Mouse (Mus musculus): ENCODE results near the gene Gpr61. TPM values are rescaled to one million over a fixed set of nuclear protein-coding genes. Genes with fewer than 3 reads are reported as not detected.

The Gpr61 gene
- total RNA-seq (2021), result not detected

DNA sequence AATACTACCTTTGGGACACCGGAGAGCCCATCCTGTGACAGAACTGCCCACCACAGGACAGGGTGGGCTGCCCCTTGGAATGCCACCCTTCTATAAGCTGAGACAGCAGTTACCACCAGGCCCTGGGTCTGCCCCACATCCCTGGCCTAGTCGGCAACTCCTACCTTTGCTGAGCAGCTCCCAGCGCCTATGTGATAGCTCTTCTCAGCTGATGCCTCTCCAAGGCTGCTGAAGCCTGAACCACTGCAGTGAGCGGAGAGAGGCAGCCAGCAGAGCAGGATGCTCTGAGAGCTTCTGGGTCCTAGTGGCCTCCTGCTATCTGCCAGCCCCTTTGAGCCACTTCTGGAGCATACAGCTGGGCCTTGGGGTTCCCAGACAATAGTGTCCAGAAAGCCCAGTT lies at the start of gene Gpr61:
Gpr61 (minus strand) TSS at position 227 of the 400 bp plus-strand sequence.
- no peak for DNase-seq

DNA sequence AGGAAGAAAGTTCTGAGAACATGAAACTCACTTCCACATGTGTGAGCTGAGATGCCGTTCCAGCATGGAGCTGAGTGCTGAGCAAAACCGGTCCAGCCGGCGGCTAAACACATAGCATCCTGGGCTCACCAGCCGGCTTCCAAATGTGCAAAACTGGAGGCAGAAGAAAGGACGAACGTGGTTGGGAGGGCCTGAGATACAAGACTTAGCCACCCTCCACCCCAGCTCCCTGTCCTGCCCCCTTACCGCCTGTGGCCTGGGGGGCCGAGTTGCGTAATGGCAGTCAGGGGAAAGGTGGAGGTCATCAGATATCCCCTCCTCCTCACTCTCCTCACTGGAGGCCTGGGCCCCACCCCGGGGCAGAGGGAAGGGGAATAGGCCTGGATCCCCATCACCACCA lies 49.8 kb upstream of the Gpr61 start:
- DNase-seq, result no peak

DNA sequence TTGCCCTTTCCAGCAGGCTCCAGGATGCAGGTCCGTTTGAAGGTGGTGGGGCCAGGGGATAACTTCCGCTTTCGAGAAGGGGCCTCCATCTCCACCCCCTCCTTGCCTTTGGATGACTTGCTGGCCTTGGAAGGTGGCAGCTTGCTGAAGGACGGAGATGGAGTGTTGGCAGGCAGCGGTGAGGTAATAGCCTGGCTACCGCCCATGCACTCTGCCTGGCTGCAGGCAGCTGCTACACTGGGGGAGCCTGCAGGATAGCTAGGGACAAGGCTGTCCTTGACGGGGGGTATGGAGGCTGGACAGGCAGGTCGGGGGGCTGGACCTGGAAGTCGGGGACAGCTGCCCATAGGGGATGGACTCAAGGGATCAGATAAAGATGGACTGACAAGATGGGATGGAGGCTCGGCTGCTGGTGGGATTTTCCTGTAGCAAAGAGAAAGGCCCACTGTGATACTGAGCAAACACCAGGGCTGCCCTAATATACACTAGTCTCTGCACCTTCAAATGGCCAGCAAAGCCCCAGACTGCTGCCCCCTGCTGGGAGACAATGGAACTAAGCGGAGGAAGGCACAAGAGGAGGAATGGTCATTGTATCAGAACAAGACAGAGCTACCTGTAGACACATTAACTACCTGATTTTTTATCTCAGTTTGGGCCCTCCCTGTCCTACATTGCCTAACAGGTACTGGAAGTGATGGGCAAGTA lies 49.1 kb upstream of the Gpr61 start:
- DNase-seq, result peak; percentile 89

DNA sequence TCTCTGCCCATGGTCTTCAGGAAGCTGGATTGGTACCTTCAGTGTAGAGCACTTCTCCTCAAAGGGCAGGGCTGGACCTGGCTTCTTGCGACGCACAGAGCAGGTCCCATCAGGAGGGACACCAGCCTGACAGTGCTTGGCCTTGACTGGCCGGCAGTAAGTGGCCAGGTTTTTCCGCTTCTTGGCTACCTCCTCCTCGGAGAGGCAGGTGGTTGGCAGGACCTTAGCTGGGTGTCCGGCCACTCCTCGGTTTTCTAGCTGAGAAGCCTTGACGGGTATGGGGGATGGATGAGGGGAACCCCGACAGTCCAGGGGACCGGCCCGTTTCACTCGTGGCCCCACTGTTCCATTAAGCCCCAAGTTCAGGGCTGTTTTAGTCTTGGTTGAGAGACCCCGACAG lies 48.5 kb upstream of the Gpr61 start:
- no peak for DNase-seq

DNA sequence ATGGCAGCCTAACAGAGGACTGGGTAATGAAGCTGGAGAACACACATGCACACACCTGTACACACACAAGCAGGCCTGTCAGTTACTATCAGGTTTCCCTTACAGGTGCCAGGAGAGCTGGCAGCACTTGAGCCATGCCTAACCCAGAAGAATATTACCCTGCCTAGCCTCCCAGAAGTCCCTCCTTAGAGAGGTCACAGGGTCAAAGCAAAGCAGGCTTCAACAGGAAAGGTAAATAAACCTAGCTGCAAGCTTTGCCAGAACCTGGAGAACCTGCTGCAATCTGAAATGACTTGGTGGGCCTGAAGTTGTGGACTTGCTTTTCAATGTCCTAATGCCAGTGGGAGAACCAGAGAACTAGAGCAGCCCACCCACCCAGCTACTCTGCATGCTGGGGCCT lies 47.8 kb upstream of the Gpr61 start:
- DNase-seq, result no peak

DNA sequence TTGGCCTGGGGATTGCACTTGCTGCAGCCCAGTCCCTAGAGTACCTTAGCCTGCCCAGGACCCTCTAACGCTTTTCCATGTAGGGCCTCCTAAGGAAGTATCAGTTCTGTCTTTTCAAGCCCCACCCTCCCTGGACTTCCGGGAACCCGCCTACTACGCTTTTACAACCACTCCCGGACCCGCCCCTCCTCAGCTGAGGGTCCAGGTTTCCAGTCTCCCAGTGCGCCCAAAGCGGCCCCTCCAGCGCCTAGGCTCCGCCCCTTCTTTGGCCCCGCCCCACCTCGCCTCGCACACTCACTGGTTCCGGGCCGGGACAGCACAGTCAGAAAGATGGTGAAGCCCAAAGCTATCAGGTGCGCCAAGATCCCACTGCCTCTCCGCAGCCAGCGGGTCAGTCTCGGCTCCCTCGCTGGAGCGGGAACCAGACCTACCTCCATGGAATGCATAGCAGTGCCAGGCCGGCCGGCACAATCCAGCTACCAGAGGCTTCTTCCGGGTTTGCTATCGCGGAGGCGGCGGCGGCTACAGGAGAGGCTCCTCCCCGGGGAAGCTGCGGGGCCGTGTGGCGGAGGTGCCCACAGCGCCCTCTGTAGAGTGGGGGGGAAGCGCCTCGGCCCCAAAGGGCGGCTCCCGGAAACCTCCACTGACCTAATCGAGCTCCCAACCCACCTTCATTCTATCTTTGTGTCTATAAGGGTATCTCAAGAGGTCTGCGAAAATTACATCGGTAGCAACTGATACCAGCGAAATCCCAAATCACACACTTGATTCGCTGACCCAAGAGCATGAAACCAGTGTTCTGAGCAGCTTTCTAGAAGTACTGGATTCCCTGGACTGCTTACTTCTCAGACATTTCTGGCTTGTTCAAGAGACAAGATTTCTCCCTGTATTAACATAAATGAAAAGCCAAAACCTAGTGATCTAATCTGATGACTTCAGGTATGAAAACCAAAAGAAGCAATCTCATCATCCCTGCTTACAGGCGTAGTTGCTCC lies 45.9 kb upstream of the Gpr61 start, which contains the start of gene Cyb561d1:
Cyb561d1 (minus strand) TSS at position 884 of the 995 bp plus-strand sequence.
- DNase-seq, result peak; percentile 95

DNA sequence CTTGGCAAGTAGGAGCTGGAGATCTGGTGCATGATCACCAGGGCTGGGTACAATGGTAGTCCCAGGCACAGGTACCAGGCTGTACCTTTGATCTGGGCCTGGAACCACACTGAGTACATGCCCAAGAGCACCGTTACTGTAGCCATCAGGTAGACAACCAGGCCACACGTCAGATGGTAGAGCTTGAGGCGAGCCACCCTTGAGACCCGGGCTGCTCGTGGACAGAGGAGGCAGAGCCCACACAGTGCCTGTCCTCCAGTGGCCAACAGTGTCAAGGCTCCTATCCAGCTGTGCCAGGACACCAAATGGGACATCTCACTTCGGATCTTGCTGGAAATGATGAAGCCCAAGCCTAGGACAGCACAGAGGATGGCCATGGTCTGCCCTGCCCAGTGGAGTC lies 44.5 kb upstream of the Gpr61 start:
- DNase-seq, result no peak

DNA sequence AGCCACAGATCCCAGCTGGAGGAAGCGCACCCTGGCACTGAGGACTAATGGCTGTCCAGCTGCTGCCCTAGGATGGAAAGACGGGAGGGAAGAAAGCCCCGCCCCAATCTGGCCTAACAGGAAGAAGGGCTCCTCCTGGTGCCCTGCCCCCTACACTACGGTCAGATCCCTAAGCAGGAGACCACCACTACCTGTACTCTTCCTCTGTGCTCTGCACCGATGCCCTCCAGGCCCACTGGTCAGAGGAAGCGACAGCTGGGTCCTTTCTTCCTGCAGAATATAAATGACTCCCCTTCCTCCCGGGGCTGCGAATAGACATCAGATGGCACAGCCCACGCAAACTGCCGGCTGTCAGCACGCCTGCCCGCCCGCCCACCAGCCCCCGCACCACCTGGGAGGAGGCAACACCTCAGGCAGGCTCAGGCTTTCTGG lies 42.4 kb upstream of the Gpr61 start:
- DNase-seq, result peak; percentile 54

DNA sequence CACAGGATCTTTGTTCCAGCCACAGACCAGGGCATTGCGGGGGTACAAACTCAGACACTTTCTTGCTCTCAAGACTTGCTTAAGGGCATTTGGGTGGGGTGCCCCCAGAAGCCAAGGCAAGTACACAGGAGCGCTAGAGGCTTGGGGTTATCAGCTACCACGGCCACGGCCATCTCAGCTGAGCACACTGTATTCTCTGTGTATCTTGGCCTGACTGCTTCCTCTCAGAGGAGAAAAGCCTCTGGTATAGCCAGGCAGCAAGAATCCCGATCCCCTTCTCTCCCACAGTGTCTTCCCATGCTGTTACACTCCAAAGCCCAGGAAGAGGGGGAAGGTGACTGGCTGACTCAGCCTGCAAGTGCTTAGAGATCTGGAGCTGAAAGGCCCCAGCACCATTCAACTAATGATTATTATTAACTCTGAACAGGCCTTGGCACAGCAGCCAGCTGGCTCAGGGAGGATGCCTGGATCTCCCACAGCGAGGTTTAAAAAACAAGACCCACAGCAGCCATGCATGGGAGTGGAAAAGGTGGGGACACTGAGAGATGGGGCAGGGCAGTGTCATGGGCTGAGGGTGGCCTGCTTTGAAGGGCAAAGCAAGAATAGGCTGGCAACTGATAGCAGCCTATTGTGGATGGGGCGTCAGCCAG lies 41.4 kb upstream of the Gpr61 start:
- DNase-seq, result no peak

DNA sequence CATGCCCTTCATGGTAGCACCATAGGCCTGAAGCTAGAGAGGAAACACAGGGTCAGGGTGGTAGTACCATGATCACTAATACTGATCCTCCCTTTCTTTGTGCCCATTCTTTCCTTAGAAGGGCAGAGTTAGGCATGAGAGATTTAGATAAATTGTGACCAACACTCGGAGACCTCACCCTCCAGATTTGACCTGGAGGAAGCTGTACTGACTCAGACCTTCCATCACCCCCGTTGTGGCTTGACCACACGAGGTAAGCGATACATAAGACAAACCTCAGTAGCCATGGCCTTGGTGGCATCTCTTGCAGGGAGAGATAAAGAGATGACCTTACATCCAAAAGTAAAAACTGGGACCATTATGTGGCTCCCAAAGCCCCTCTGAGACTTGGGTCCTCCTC lies 40.6 kb upstream of the Gpr61 start:
- no peak for DNase-seq

DNA sequence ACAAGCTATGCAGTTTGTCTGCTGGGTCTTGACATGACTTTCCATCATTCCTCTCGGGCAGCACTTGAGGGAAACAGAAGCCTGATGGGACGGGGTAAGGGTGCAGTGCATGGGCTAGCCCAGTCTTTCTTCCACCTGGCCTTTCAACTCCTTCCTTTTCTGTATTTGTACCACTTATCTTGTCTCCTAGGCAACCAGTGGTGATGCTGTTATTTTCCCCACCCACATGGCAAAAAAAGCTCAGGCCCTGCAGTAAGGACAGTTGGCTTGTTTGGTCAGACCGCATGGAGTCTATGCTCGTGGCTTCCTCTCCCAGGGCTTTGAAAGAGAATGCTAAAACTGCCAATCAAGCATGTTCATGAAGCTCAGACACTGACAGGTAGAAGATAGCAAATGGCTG lies 39.0 kb upstream of the Gpr61 start:
- no peak for DNase-seq

DNA sequence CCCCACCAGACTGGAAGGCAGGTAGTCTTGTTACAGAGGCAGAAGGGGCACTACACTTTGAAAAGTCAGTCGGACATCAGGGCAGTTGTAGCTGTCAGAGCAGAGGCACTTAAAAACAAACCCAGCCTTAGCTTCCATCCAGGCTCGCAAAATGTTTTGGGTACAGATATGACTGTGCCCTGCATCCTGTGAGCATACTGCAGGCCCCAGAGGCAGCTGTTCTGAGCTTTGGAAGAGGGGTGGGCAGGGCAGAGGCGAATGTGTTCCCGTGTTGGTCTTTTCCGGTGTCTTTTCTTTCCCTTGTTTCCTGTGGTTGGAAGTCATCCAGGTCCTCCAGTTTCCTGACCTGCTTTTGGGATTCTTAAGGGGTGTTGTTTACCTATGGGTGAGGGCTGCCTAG lies 35.2 kb upstream of the Gpr61 start:
- DNase-seq, result no peak

DNA sequence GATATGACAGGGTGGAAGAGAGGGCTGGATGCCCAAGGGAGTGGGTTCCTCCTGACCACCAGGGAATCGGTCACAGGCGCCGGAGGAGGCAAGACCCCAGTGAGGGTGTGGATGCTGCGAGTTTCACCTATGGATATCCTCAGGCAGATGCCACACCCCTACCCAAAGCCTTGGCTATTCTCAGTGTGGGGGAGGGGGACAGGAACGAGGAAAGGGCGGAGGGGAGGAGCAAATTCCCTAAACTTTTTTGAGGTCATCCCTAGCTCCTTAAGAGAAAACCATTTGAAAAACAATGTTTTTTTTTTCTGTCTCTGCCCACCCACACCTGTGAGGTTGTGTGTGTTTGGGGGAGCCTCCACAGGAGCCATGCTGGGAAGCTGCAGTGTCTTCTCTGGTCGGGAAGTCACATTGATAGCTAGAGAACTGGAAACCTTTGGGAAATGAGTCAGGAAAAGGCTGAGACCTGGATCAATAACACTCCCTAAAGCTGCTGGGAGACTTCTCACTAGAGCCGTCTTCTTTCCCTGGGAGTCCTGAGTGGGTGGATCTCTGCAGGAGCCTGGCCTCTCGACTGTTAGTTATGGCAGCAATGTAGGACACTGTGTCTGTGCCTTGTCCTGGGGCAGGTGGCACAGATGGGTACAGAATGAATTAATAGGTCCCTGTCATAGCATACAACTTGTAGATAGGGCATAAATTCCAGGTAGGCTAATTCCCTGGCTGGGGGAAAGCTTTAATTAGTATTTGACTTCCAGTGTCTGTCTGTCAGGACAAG lies 34.2 kb upstream of the Gpr61 start:
- no peak for DNase-seq

DNA sequence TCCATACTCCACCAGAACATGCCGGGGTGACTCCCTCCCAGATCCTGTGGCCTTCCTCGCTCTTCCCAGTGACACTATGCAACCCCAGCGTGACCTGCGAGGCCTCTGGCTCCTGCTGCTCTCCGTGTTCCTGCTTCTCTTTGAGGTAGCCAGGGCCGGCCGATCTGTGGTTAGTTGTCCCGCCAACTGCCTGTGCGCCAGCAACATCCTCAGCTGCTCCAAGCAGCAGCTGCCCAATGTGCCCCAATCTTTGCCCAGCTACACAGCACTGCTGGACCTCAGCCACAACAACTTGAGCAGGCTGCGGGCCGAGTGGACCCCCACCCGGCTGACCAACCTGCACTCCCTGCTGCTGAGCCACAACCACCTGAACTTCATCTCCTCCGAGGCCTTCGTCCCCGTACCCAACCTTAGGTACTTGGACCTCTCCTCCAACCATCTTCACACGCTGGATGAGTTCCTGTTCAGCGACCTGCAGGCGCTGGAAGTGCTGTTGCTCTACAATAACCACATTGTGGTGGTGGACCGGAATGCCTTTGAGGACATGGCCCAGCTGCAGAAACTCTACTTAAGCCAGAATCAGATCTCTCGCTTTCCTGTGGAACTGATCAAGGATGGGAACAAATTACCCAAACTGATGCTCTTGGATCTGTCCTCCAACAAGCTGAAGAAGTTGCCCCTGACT lies 32.6 kb upstream of the Gpr61 start:
- DNase-seq, result no peak

DNA sequence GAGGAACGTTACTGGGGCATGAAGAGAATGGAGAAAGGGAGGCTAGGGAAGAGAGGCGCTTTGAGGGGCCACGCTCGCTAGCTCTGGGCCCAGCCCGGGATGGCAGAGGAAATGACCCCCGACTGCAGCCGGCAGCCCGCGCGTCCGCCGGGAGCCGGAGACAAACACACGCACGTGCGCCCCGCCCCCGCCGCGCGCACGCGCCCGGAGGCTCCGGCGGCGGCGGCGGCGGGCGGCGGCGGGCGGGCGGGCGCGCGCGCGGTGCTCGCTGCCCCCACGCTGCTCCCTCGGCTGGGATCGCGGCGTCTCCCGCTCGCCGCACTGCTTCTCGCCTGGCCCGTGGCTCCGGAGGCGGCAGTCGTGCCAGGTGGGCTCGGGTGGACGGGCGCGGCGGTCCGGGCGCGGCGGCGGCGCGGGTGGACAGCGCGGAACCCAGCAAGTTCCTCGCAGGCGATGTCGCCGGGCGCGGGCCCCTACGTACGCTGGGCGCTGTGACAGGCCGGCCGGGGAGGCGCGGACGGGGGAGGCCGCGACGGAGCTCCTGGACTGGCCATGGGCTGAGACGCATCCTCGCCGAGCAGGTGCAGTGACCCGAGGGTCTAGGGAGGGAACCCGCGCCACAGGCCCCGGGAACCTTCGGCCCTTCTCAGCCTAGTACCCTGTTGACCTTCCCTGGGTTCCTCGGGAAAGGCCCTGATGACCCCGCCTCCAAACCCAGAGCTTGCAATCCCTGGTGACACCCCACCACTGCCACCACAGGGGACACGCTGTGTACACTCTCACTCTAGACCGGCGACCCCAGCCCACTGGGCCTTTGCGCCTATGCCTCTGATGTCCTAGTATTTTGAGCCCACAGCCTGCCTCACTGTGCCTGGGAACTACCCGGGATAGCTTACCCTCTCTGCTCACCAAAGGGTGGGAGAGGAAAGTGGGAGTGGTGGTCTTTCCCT lies 31.7 kb upstream of the Gpr61 start, which contains the start of gene Amigo1:
Amigo1 (plus strand) TSS at position 238 of the 950 bp plus-strand sequence.
- peak; percentile 53 for DNase-seq

DNA sequence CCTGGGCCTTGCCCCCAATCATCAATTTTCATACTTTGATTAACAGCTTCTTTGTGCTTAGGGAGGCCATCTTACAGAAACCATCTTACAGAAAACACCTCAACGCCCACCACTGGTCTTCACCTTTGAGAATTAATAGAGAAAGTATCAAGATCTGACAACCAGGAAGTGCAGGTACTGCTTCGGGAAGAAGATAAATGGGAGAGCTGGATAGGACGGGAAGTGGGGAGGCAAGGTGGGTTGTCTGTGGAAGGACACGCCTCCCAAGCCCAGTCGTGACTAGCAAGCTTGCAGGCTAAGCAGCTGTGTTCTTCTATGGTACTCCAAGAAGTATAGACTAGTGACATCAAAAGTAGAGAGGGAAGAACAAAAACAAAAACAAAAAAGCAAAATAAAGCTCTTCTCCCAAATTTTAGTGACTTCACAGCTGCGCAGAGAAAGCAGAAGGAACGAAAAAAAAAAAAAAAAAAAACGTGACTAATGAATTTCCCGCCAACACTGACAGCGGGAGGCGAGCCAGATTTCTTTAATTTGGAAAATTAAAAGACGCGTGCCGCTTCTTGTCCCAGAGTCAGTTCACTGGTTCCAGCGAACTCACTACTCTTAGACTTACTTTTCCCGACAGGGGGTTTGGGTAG lies 30.9 kb upstream of the Gpr61 start:
- DNase-seq, result no peak

DNA sequence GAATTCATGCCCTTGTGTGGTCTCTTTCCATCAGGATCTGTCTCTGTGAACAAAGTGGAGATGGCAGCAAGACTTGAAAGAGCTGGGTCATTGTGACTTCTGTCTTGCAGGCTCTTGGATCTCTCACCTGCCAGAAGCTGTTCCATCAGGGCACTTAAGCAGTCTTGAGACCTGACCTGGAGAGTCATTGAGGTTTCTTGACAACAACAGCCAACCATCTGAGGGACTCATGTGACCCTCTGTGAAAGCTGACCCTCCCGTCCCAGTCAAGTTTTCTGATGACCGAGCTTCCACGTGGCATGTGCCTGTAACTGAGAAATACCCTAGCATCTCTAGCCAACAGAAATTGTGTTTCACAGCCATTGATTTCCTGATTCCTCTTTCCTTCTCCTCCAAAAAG lies 30.1 kb upstream of the Gpr61 start:
- DNase-seq, result no peak

DNA sequence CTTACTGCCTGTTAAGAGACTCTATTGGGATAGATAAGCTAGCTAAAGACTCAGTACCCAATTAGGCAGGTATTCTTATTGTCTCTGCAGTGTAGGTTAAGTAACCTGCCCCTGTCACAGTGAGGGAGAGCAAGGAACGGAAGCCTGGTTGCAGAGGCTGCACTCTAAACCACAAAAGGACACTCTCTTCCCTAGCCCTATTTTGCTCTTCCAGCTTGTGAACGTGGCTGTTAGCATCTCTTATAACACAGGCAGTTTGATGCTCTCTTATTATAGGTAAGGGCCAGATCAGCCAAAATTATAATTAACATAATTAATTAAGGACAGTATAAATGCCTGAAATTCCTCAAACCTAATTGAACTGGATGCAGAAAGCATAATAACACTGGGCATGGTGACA lies 25.8 kb upstream of the Gpr61 start:
- no peak for DNase-seq
